1 mouse cellular context compared by ENCODE assay signal in the genomic region with DNA sequence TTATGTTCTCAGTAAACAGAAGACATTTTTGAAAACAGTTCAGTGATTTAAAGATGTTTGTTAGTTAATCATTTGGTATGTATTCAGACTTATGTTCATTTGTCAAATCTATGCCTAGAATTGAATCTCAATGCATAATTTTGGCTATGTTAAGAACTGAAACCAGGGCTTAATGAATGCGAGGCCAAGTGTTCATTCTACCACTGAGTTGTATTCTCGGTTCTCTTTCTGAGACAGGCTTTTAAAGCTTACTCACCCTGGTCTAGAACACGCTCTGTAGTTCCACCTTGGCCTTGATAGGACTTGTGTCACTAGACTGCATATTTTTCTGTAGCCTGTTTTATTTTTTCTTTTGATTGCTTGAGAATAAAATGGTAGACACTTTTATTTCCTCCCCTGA.
A peak's percentile ranks its signal among the peaks of the same experiment; 100 is the strongest.
TF ChIP-seq lines count a peak whose summit lies in the region.

No protein-coding gene starts in this region.

TF ChIP-seq in CH12.LX, 34 proteins besides CTCF, POLR2A, EP300 and RAD21 (continued from another document):
- 0 out of 2 replicates have a peak, but pooled peaks have one; percentile 21 for TF ChIP-seq TBP (conservative IDR thresholded peaks at IDR 0.05; ENCODE audit: low read depth, low read length)
- TF ChIP-seq JUN (IDR thresholded peaks at IDR 0.05; ENCODE audit: insufficient read depth, low read depth, low read length): peak; percentile 57; the same call in 1 of the 2 replicates
- TF ChIP-seq MYC (IDR thresholded peaks at IDR 0.05; ENCODE audit: low read depth, low read length): peak; percentile 65; the same call in 1 of the 2 replicates
- no peak for TF ChIP-seq SMC3 (IDR thresholded peaks at IDR 0.05; ENCODE audit: low read depth, low read length)
- TF ChIP-seq BHLHE40 (IDR thresholded peaks at IDR 0.05; ENCODE audit: low read depth, low read length): peak; percentile 75
- peak; percentile 41; the same call in 1 of the 2 replicates for TF ChIP-seq SIN3A (IDR thresholded peaks at IDR 0.05; ENCODE audit: low read length)
